Mouse (Mus musculus): Measurements from ENCODE around the gene Elk3.

- TF ChIP-seq POLR2A (IDR thresholded peaks at IDR 0.05; ENCODE audit: extremely low read depth, insufficient read depth, low read length), result no peak
- TF ChIP-seq CTCF (IDR thresholded peaks at IDR 0.05; ENCODE audit: low read depth, low read length), result no peak
Measured at GRCm38 (mm10) chr10:93303231-93303630, 7.7 kb downstream of the Elk3 start.
